Mouse (Mus musculus) stomach, postnatal 0 days (tissue): ENCODE data around the gene Avp. TPM values are rescaled to one million over a fixed set of nuclear protein-coding genes. Genes with fewer than 3 reads are reported as not detected.

ENCODE experiments used
- ATAC-seq: fragments of 200-750 bp; cut with Nextera tagmentation; 2 replicates; pipeline ENCODE4 v1.8.0; 2017; ENCODE audit not compliant: low FRiP score, low TSS enrichment
- DNase-seq: peaks from one replicate; pipeline ENCODE4 v3.0.0-alpha.2; 2016; ENCODE audit warnings: low spot score
- H3K27ac ChIP-seq: fragments of 300-500 bp; sonication (generic); replicated peaks from 2 replicates; pipeline ENCODE4 v1.5.1; 2014; ENCODE audit warnings: mild to moderate bottlenecking, control low read depth
- H3K27me3 ChIP-seq: fragments of 300-500 bp; sonication (generic); 2 replicates; pipeline ENCODE4 v1.6.1; 2014; ENCODE audit warnings: low read length; ENCODE audit not compliant: control insufficient read depth, insufficient read depth
- H3K36me3 ChIP-seq: fragments of 300-500 bp; sonication (generic); 2 replicates; pipeline ENCODE4 v1.6.1; 2014; ENCODE audit warnings: low read length, mixed read lengths; ENCODE audit not compliant: control insufficient read depth, insufficient read depth
- H3K4me1 ChIP-seq: fragments of 300-500 bp; sonication (generic); replicated peaks from 2 replicates; pipeline ENCODE4 v1.6.1; 2014; ENCODE audit warnings: antibody characterized with exemption; ENCODE audit not compliant: control insufficient read depth, insufficient read depth
- H3K4me2 ChIP-seq: fragments of 300-500 bp; sonication (generic); replicated peaks from 2 replicates; pipeline ENCODE4 v1.6.1; 2014; ENCODE audit warnings: low read depth, mild to moderate bottlenecking, control low read depth, moderate library complexity
- H3K4me3 ChIP-seq: fragments of 300-500 bp; sonication (generic); 2 replicates; pipeline ENCODE4 v1.5.1; 2014; ENCODE audit warnings: low read depth, low read length, control low read depth
- H3K9ac ChIP-seq: fragments of 300-500 bp; sonication (generic); 2 replicates; pipeline ENCODE4 v1.6.1; 2014; ENCODE audit warnings: mild to moderate bottlenecking, low read length, control low read depth, mixed read lengths
- H3K9me3 ChIP-seq: fragments of 300-500 bp; sonication (generic); 2 replicates; pipeline ENCODE4 v1.6.1; 2016; ENCODE audit warnings: low read length; ENCODE audit not compliant: control insufficient read depth
- CTCF ChIP-seq: IDR thresholded peaks from 2 replicates; pipeline ENCODE4 v1.5.1; 2016; ENCODE audit warnings: antibody characterized with exemption, low read depth, mild to moderate bottlenecking, moderate library complexity
- EP300 ChIP-seq: optimal IDR thresholded peaks from 2 replicates; pipeline ENCODE3; 2016; ENCODE audit warnings: antibody characterized with exemption
- WGBS: fragments of 180-500 bp; shearing (Covaris S2); extraction: QIAGEN DNeasy Blood & Tissue Kit; methylation state at CpG from one replicate; pipeline ENCODE4 v1.1.7; 2014; 5-methylcytosine and 5-hydroxymethylcytosine counted together
- microRNA-seq: library from miRNA; unstranded; fragments of <30 nt; microRNA quantifications from one replicate; pipeline ENCODE4, GENCODE M21; 2016
- polyA plus RNA-seq: library from polyadenylated mRNA; unstranded; fragments of >200 nt; fragmentation: Nextera tagmentation; extraction: Ambion mirVana; gene quantifications from 2 replicates; pipeline ENCODE4 v1.2.1, GENCODE M21; 2015

Gene Avp
- polyA plus RNA-seq, 1 experiment from 2014 or later, result 0.23 TPM

DNA sequence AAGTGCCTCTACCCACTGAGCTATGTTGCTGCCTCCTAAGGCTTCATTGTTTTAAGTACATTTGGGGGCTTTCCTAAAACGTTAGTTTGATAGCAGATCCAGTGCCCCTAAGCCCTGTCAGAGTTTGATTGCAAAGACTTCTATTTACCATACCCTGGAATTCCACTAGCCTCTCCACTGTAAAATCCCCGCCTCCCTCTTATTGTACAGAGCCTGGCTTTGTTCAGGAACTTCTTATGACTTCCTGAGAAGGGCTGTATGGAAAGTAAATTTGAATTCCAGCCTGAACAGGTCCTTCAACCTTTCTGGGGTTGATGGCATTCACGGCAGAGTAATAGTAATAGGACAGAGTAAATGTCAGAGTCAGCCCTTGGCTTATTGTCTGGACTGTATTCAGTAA, 45.5 kb downstream of the Avp start:
- H3K4me1 ChIP-seq, result no peaks in the 10 kb centered on the region
- no peak for ATAC-seq
- no peaks in the 10 kb centered on the region for H3K9me3 ChIP-seq
- H3K4me3 ChIP-seq, result no peak overlapping the region
- no peaks in the 10 kb centered on the region for H3K27me3 ChIP-seq
- H3K9ac ChIP-seq, result no peak overlapping the region
- no peak for TF ChIP-seq CTCF
- no peak for TF ChIP-seq EP300
- H3K27ac ChIP-seq, result no peak overlapping the region
- 54% methylated on average over 3 of the region's 3 CpGs for WGBS
- H3K36me3 ChIP-seq, result peaks cover 21% of the 10 kb centered on the region
- H3K4me2 ChIP-seq, result no peak overlapping the region
- DNase-seq, result no peak

DNA sequence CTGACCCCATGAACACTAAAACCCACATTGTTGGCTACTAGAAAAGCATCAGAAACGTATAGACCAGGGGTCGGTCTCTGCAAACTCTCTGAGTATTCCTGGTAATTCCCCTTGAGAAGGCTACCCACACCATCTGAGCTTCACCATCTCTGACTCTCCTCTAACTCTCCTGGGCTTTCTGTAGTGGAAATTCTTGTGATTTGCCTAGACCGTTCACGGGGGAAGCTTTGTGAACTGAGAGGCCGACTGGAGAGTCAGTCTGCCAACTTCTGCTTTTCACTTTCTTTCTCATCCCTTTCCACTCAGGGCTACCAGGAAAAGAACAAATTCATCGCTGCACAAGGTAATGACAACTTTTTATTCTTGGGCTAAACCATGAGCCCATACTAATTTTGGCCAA, 47.3 kb downstream of the Avp start:
- peaks cover 15% of the 10 kb centered on the region for H3K36me3 ChIP-seq
- H3K9me3 ChIP-seq, result no peaks in the 10 kb centered on the region
- H3K4me2 ChIP-seq, result no peak overlapping the region
- no peak for TF ChIP-seq EP300
- no peaks in the 10 kb centered on the region for H3K4me1 ChIP-seq
- ATAC-seq (no peak), DNase-seq (no peak)
- H3K9ac ChIP-seq, result no peak overlapping the region
- WGBS, result 89% methylated on average over 6 of the region's 6 CpGs
- H3K4me3 ChIP-seq, result no peak overlapping the region
- H3K27me3 ChIP-seq, result no peaks in the 10 kb centered on the region
- no peak overlapping the region for H3K27ac ChIP-seq

DNA sequence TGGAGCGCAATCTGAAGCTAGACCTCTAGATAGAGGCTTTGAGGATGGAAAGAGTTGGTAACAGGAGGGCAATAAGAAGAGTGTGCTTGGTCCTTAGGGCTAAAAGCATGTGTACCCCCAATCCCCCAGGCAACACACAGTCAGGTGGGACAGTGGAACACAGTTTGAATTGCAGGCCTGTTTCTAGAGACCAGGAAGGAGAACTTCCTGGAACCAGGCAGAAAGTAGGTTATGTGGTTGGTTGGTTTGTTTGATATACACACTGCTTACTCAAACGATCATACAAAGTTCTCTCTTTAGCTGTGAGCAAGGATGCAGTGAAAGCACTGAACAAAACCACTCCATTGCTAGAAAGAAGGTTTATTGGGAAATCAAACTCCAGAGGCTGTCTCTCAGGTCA, 50.2 kb downstream of the Avp start:
- no peak overlapping the region for H3K4me3 ChIP-seq
- no peaks in the 10 kb centered on the region for H3K4me1 ChIP-seq
- no peaks in the 10 kb centered on the region for H3K9me3 ChIP-seq
- H3K4me2 ChIP-seq, result no peak overlapping the region
- no peaks in the 10 kb centered on the region for H3K27me3 ChIP-seq
- DNase-seq (no peak), ATAC-seq (no peak)
- 64% methylated on average over 2 of the region's 2 CpGs for WGBS
- H3K27ac ChIP-seq, result no peak overlapping the region
- no peak overlapping the region for H3K9ac ChIP-seq
- TF ChIP-seq CTCF (no peak), EP300 (no peak)
- H3K36me3 ChIP-seq, result peaks cover 6% of the 10 kb centered on the region; the same call in 1 of the 2 replicates

Small RNAs within 50 kb of the gene (microRNA-seq; reads per million reads assigned to microRNA genes)
- not detected for gene Gm23876

Other genes starting within 250 kb of the Avp start
- gene Cpxm1, start 185.0 kb downstream of the Avp start, polyA plus RNA-seq, result 14.6 and 19.1 TPM in 2 replicates
- not detected in 2 replicates for gene Gm28372, start 177.3 kb downstream of the Avp start, polyA plus RNA-seq
- gene 1700020A23Rik, start 177.3 kb downstream of the Avp start, polyA plus RNA-seq, result not detected in 2 replicates
- gene Tmem239, start 176.1 kb downstream of the Avp start, polyA plus RNA-seq, result not detected in 2 replicates
- gene Vps16, start 158.2 kb downstream of the Avp start, polyA plus RNA-seq, result 37.0 and 38.9 TPM in 2 replicates
- gene Pced1a, start 157.9 kb downstream of the Avp start, polyA plus RNA-seq, result 4.4 and 4.9 TPM in 2 replicates
- gene Ptpra, start 132.3 kb downstream of the Avp start, polyA plus RNA-seq, result 45.1 and 45.7 TPM in 2 replicates
- gene Mrps26, start 18.8 kb downstream of the Avp start, polyA plus RNA-seq, result 74.6 and 76.3 TPM in 2 replicates
- not detected in 2 replicates for gene Oxt, start 6.4 kb downstream of the Avp start, polyA plus RNA-seq
- gene Fastkd5, start 47.5 kb upstream of the Avp start, polyA plus RNA-seq, result 6.5 and 6.7 TPM in 2 replicates
- 3.8 and 4.1 TPM in 2 replicates for gene Ubox5, start 47.5 kb upstream of the Avp start, polyA plus RNA-seq
- 2.9 and 3.1 TPM in 2 replicates for gene Lzts3, start 60.2 kb upstream of the Avp start, polyA plus RNA-seq
- gene Ddrgk1, start 82.1 kb upstream of the Avp start, polyA plus RNA-seq, result 84.3 and 85.0 TPM in 2 replicates
- gene Itpa, start 85.1 kb upstream of the Avp start, polyA plus RNA-seq, result 56.2 and 58.6 TPM in 2 replicates
- gene Slc4a11, start 115.0 kb upstream of the Avp start, polyA plus RNA-seq, result 0.27 and 0.29 TPM in 2 replicates